Mouse (Mus musculus) bone marrow, adult 2 months (tissue): ENCODE measurements at regions not wholly inside any gene's neighbourhood (a gene's known extent, or its start where the extent isn't known, plus 50 kb on each side); places are given as distances from the start of the nearest gene placed in this dataset.

Source experiments
- H3K27ac ChIP-seq: fragments of 200-500 bp; 2 replicates; pipeline ENCODE4 v1.5.1; 2012; ENCODE audit warnings: low read depth, mild to moderate bottlenecking, control low read depth, inconsistent platforms, low read length; ENCODE audit not compliant: control insufficient read depth, poor library complexity, insufficient read depth
- H3K4me1 ChIP-seq: fragments of 200-500 bp; 2 replicates; pipeline ENCODE4 v1.6.1; 2011; ENCODE audit warnings: low read length; ENCODE audit not compliant: control insufficient read depth, insufficient read depth
- H3K4me3 ChIP-seq: fragments of 200-500 bp; replicated peaks from 2 replicates; pipeline ENCODE3; 2011; ENCODE audit warnings: mild to moderate bottlenecking, low read depth, low read length, control low read depth; ENCODE audit not compliant: control insufficient read depth
- CTCF ChIP-seq: fragments of 200-500 bp; IDR thresholded peaks from 2 replicates; pipeline ENCODE4 v1.5.1; 2011; ENCODE audit warnings: low read length, control low read depth; ENCODE audit not compliant: control insufficient read depth, insufficient read depth
- POLR2A ChIP-seq: fragments of 200-500 bp; IDR thresholded peaks from 2 replicates; pipeline ENCODE4 v1.6.1; 2011; ENCODE audit warnings: low read depth, mild to moderate bottlenecking, control low read depth, low read length, borderline replicate concordance; ENCODE audit not compliant: control insufficient read depth
- WGBS: fragments of 180-500 bp; shearing (Covaris S2); methylation state at CpG from one replicate; pipeline ENCODE4 v1.1.7; 2018; 5-methylcytosine and 5-hydroxymethylcytosine counted together

DNA sequence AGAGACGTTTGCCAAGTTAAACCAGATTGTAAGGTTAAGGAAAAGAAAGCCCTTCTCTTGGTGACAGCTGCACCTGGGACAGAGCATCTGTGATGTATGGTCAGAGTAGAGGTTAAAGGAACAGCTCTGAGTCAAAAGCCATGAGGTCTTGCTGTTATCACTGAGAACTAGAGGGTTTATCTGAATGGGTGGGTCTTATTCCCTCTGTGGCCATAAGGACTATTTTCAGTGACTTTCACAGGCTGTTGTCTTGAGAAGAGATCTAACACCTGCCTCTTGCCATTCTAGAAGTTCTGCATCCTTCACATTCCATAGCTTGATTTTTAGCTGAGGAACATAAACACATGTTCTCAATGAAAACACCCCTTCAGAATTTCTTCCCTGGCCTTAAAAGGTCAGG, 276.5 kb downstream of the Arl4a start:
- Histone ChIP-seq H3K4me3 (no peak overlapping the region), H3K4me1 (no peaks in the 10 kb centered on the region), H3K27ac (no peak overlapping the region)
- 79% methylated on average over 1 of the region's 1 CpGs for WGBS
- TF ChIP-seq POLR2A, result no peak

GRCm38 (mm10) chr12:39757975-39758374, 279.9 kb downstream of the Arl4a start:
- no peak overlapping the region for H3K4me3 ChIP-seq
- no peak for TF ChIP-seq POLR2A

DNA sequence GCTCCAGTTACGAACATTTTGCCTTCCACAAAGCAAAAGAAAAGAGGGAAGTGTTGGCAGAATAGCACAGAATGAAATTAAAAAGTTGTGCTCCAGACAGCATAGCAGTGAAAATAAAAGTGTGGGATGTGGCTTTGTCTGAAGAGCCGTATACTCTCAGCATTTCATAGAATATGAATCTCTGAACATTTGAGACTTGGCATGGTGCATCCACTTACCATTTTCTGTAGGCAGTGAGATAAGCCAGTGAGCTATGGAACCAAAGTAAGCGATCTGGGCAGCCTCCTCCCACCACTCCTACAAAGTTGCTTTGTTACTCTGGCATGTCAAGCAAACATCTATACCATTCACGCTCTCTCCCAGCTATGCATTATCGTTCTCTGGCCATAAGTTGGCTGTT, 286.0 kb downstream of the Arl4a start:
- Histone ChIP-seq H3K4me3 (no peak overlapping the region), H3K27ac (no peak overlapping the region), H3K4me1 (no peaks in the 10 kb centered on the region)
- 76% methylated on average over 5 of the region's 5 CpGs for WGBS
- TF ChIP-seq POLR2A, result no peak
- no peak for TF ChIP-seq CTCF

More at GRCm38 (mm10) chr12:39757975-39758374, 279.9 kb downstream of the Arl4a start:
- Histone ChIP-seq H3K4me1 (no peaks in the 10 kb centered on the region), H3K27ac (no peak overlapping the region)

GRCm38 (mm10) chr12:39742156-39743063, 295.4 kb downstream of the Arl4a start:
- H3K4me3 ChIP-seq, result no peak overlapping the region
- no peak for TF ChIP-seq CTCF
- TF ChIP-seq POLR2A, result no peak
- H3K4me1 ChIP-seq, result no peaks in the 10 kb centered on the region
- WGBS, result 76% methylated on average over 11 of the region's 11 CpGs
- H3K27ac ChIP-seq, result no peak overlapping the region

GRCm38 (mm10) chr12:39741051-39741847, 296.6 kb downstream of the Arl4a start:
- WGBS, result 60% methylated on average over 13 of the region's 13 CpGs
- Histone ChIP-seq H3K4me3 (no peak overlapping the region), H3K4me1 (no peaks in the 10 kb centered on the region), H3K27ac (no peak overlapping the region)
- TF ChIP-seq POLR2A (no peak), CTCF (no peak)

- WGBS, result 74% methylated on average over 3 of the region's 3 CpGs
- H3K4me3 ChIP-seq, result no peak overlapping the region
- H3K27ac ChIP-seq, result no peak overlapping the region
- TF ChIP-seq CTCF, result no peak
- TF ChIP-seq POLR2A, result no peak
- no peaks in the 10 kb centered on the region for H3K4me1 ChIP-seq
Observed at GRCm38 (mm10) chr12:39736966-39737365, 300.9 kb downstream of the Arl4a start.

- no peak overlapping the region for H3K27ac ChIP-seq
- no peaks in the 10 kb centered on the region for H3K4me1 ChIP-seq
- no peak overlapping the region for H3K4me3 ChIP-seq
- TF ChIP-seq POLR2A (no peak), CTCF (no peak)
- WGBS, result 49% methylated on average over 9 of the region's 9 CpGs
Observed at GRCm38 (mm10) chr12:39736097-39736920, 301.5 kb downstream of the Arl4a start.

DNA sequence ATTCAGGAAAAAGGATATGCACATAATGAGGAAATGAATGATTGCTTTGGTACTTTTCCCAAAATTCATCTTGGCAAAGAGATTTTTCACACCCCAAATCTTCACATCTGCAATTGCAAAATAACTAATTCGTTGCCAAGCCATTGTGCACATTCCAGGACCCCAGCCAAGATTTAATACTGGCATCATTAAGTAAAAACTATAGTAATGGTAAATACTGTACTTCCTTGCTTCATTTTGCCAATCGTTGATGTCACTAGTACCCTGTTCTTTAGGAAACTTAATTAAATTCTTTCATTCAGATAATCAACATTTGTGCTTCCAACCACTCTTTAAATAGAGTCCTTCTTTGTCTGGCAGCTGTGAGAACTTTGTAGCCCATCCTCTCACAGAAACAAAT, 303.6 kb downstream of the Arl4a start:
- WGBS, result 76% methylated on average over 2 of the region's 2 CpGs
- no peak overlapping the region for H3K4me3 ChIP-seq
- TF ChIP-seq CTCF (no peak), POLR2A (no peak)

More for the DNA sequence above, 303.6 kb downstream of the Arl4a start:
- no peaks in the 10 kb centered on the region for H3K4me1 ChIP-seq
- no peak overlapping the region for H3K27ac ChIP-seq
